Mouse (Mus musculus): ENCODE results near the gene Zbtb16. TPM values are rescaled to one million over a fixed set of nuclear protein-coding genes. Genes with fewer than 3 reads are reported as not detected.

The Zbtb16 gene
- polyA plus RNA-seq, 1 experiment from 2014 or later: 5.3 TPM

GRCm38 (mm10) chr9:48733817-48734544, 102.0 kb downstream of the Zbtb16 start:
- H3K4me1 ChIP-seq (replicated peaks; ENCODE audit: control insufficient read depth, insufficient read depth, low read length): peaks cover 73% of the 10 kb centered on the region
- H3K27me3 ChIP-seq (ENCODE audit: control insufficient read depth, insufficient read depth, low read length): no peaks in the 10 kb centered on the region
- WGBS: 28% methylated on average over 13 of the region's 13 CpGs
- DNase-seq (ENCODE audit: low spot score) (peak; percentile 77), ATAC-seq (ENCODE audit: low FRiP score) (no peak)
- H3K4me2 ChIP-seq (replicated peaks): peak overlapping the region; percentile 0; the same call in 1 of the 2 replicates
- H3K4me3 ChIP-seq (replicated peaks; ENCODE audit: low read length): no peak overlapping the region
- H3K9me3 ChIP-seq (ENCODE audit: control insufficient read depth, low read length): no peaks in the 10 kb centered on the region
- peak overlapping the region; percentile 80 for H3K27ac ChIP-seq
- H3K9ac ChIP-seq: no peak overlapping the region
- no peaks in the 10 kb centered on the region for H3K36me3 ChIP-seq (replicated peaks; ENCODE audit: control insufficient read depth, insufficient read depth)

- 57% methylated on average over 6 of the region's 6 CpGs for WGBS
- Histone ChIP-seq H3K9me3 (ENCODE audit: control insufficient read depth, low read length) (no peaks in the 10 kb centered on the region), H3K4me1 (replicated peaks; ENCODE audit: control insufficient read depth, insufficient read depth, low read length) (peaks cover 77% of the 10 kb centered on the region), H3K4me3 (replicated peaks; ENCODE audit: low read length) (no peak overlapping the region), H3K4me2 (replicated peaks) (no peak overlapping the region), H3K27ac (peak overlapping the region; percentile 80), H3K9ac (no peak overlapping the region), H3K36me3 (replicated peaks; ENCODE audit: control insufficient read depth, insufficient read depth) (no peaks in the 10 kb centered on the region), H3K27me3 (ENCODE audit: control insufficient read depth, insufficient read depth, low read length) (no peaks in the 10 kb centered on the region)
- DNase-seq (ENCODE audit: low spot score): no peak
- ATAC-seq (ENCODE audit: low FRiP score): no peak
These were observed 102.9 kb downstream of the Zbtb16 start for GRCm38 (mm10) chr9:48733083-48733482.

- WGBS: 81% methylated on average over 8 of the region's 8 CpGs
- Histone ChIP-seq H3K36me3 (replicated peaks; ENCODE audit: control insufficient read depth, insufficient read depth) (no peaks in the 10 kb centered on the region), H3K9ac (no peak overlapping the region), H3K4me1 (replicated peaks; ENCODE audit: control insufficient read depth, insufficient read depth, low read length) (peaks cover 67% of the 10 kb centered on the region), H3K9me3 (ENCODE audit: control insufficient read depth, low read length) (no peaks in the 10 kb centered on the region), H3K27ac (no peak overlapping the region), H3K27me3 (ENCODE audit: control insufficient read depth, insufficient read depth, low read length) (no peaks in the 10 kb centered on the region), H3K4me2 (replicated peaks) (no peak overlapping the region), H3K4me3 (replicated peaks; ENCODE audit: low read length) (no peak overlapping the region)
- DNase-seq (ENCODE audit: low spot score): no peak
- no peak for ATAC-seq (ENCODE audit: low FRiP score)
These were observed 104.1 kb downstream of the Zbtb16 start for GRCm38 (mm10) chr9:48731651-48732536.

- H3K4me2 ChIP-seq (replicated peaks): no peak overlapping the region
- no peak overlapping the region for H3K9ac ChIP-seq
- H3K27ac ChIP-seq: no peak overlapping the region
- DNase-seq (ENCODE audit: low spot score): no peak
- 72% methylated on average over 10 of the region's 10 CpGs for WGBS
- no peak for ATAC-seq (ENCODE audit: low FRiP score)
- no peaks in the 10 kb centered on the region for H3K9me3 ChIP-seq (ENCODE audit: control insufficient read depth, low read length)
- no peaks in the 10 kb centered on the region; the same call in 1 of the 2 replicates for H3K27me3 ChIP-seq (ENCODE audit: control insufficient read depth, insufficient read depth, low read length)
- no peaks in the 10 kb centered on the region for H3K36me3 ChIP-seq (replicated peaks; ENCODE audit: control insufficient read depth, insufficient read depth)
- H3K4me3 ChIP-seq (replicated peaks; ENCODE audit: low read length): no peak overlapping the region
- peaks cover 53% of the 10 kb centered on the region for H3K4me1 ChIP-seq (replicated peaks; ENCODE audit: control insufficient read depth, insufficient read depth, low read length)
These were observed 105.5 kb downstream of the Zbtb16 start for GRCm38 (mm10) chr9:48730446-48730979.

GRCm38 (mm10) chr9:48729471-48729870, 106.6 kb downstream of the Zbtb16 start:
- no peak overlapping the region for H3K4me2 ChIP-seq (replicated peaks)
- DNase-seq (ENCODE audit: low spot score) (no peak), ATAC-seq (ENCODE audit: low FRiP score) (no peak)
- H3K9ac ChIP-seq: no peak overlapping the region
- no peak overlapping the region for H3K4me3 ChIP-seq (replicated peaks; ENCODE audit: low read length)
- no peaks in the 10 kb centered on the region; the same call in 1 of the 2 replicates for H3K27me3 ChIP-seq (ENCODE audit: control insufficient read depth, insufficient read depth, low read length)
- no peaks in the 10 kb centered on the region for H3K9me3 ChIP-seq (ENCODE audit: control insufficient read depth, low read length)
- peaks cover 43% of the 10 kb centered on the region for H3K4me1 ChIP-seq (replicated peaks; ENCODE audit: control insufficient read depth, insufficient read depth, low read length)
- no peaks in the 10 kb centered on the region for H3K36me3 ChIP-seq (replicated peaks; ENCODE audit: control insufficient read depth, insufficient read depth)
- WGBS: 57% methylated on average over 3 of the region's 3 CpGs
- no peak overlapping the region for H3K27ac ChIP-seq

- no peaks in the 10 kb centered on the region; the same call in 1 of the 2 replicates for H3K27me3 ChIP-seq (ENCODE audit: control insufficient read depth, insufficient read depth, low read length)
- peaks cover 36% of the 10 kb centered on the region for H3K4me1 ChIP-seq (replicated peaks; ENCODE audit: control insufficient read depth, insufficient read depth, low read length)
- H3K4me2 ChIP-seq (replicated peaks): no peak overlapping the region
- no peaks in the 10 kb centered on the region for H3K9me3 ChIP-seq (ENCODE audit: control insufficient read depth, low read length)
- 71% methylated on average over 13 of the region's 13 CpGs for WGBS
- no peak overlapping the region for H3K27ac ChIP-seq
- H3K9ac ChIP-seq: no peak overlapping the region
- H3K4me3 ChIP-seq (replicated peaks; ENCODE audit: low read length): no peak overlapping the region
- no peaks in the 10 kb centered on the region for H3K36me3 ChIP-seq (replicated peaks; ENCODE audit: control insufficient read depth, insufficient read depth)
- DNase-seq (ENCODE audit: low spot score) (no peak), ATAC-seq (ENCODE audit: low FRiP score) (no peak)
These were observed 107.3 kb downstream of the Zbtb16 start for GRCm38 (mm10) chr9:48728731-48729123.

- WGBS: 58% methylated on average over 10 of the region's 10 CpGs
- Histone ChIP-seq H3K9me3 (ENCODE audit: control insufficient read depth, low read length) (no peaks in the 10 kb centered on the region), H3K4me3 (replicated peaks; ENCODE audit: low read length) (no peak overlapping the region), H3K4me2 (replicated peaks) (no peak overlapping the region), H3K27me3 (ENCODE audit: control insufficient read depth, insufficient read depth, low read length) (no peaks in the 10 kb centered on the region; the same call in 1 of the 2 replicates), H3K36me3 (replicated peaks; ENCODE audit: control insufficient read depth, insufficient read depth) (no peaks in the 10 kb centered on the region), H3K4me1 (replicated peaks; ENCODE audit: control insufficient read depth, insufficient read depth, low read length) (peaks cover 30% of the 10 kb centered on the region), H3K27ac (no peak overlapping the region), H3K9ac (no peak overlapping the region)
- ATAC-seq (ENCODE audit: low FRiP score) (no peak), DNase-seq (ENCODE audit: low spot score) (no peak)
These were observed 107.8 kb downstream of the Zbtb16 start for GRCm38 (mm10) chr9:48728083-48728730.

GRCm38 (mm10) chr9:48726341-48726740, 109.7 kb downstream of the Zbtb16 start:
- DNase-seq (ENCODE audit: low spot score) (no peak), ATAC-seq (ENCODE audit: low FRiP score) (no peak)
- no peaks in the 10 kb centered on the region for H3K9me3 ChIP-seq (ENCODE audit: control insufficient read depth, low read length)
- H3K4me1 ChIP-seq (replicated peaks; ENCODE audit: control insufficient read depth, insufficient read depth, low read length): peaks cover 21% of the 10 kb centered on the region
- 90% methylated on average over 8 of the region's 8 CpGs for WGBS
- H3K27me3 ChIP-seq (ENCODE audit: control insufficient read depth, insufficient read depth, low read length): no peaks in the 10 kb centered on the region; the same call in 1 of the 2 replicates
- H3K4me2 ChIP-seq (replicated peaks): no peak overlapping the region
- no peak overlapping the region for H3K4me3 ChIP-seq (replicated peaks; ENCODE audit: low read length)
- H3K27ac ChIP-seq: no peak overlapping the region
- H3K9ac ChIP-seq: no peak overlapping the region
- H3K36me3 ChIP-seq (replicated peaks; ENCODE audit: control insufficient read depth, insufficient read depth): no peaks in the 10 kb centered on the region

- Histone ChIP-seq H3K27ac (no peak overlapping the region), H3K9me3 (ENCODE audit: control insufficient read depth, low read length) (no peaks in the 10 kb centered on the region), H3K4me1 (replicated peaks; ENCODE audit: control insufficient read depth, insufficient read depth, low read length) (peaks cover 19% of the 10 kb centered on the region), H3K4me3 (replicated peaks; ENCODE audit: low read length) (no peak overlapping the region), H3K4me2 (replicated peaks) (no peak overlapping the region), H3K9ac (no peak overlapping the region), H3K36me3 (replicated peaks; ENCODE audit: control insufficient read depth, insufficient read depth) (no peaks in the 10 kb centered on the region), H3K27me3 (ENCODE audit: control insufficient read depth, insufficient read depth, low read length) (no peaks in the 10 kb centered on the region; the same call in 1 of the 2 replicates)
- ATAC-seq (ENCODE audit: low FRiP score): no peak
- WGBS: 60% methylated on average over 4 of the region's 4 CpGs
- DNase-seq (ENCODE audit: low spot score): no peak
These were observed 110.1 kb downstream of the Zbtb16 start for GRCm38 (mm10) chr9:48725918-48726317.
